Mouse (Mus musculus) brain, adult 2 months (tissue): ENCODE results near the gene Sec24a.
"Not testable (repeated sequence)": the region's sequence is repeated elsewhere in the genome, so short reads cannot be mapped to it uniquely, and the experiment has no call there.

Experiments
- DNase-seq: peaks from one replicate; pipeline ENCODE4 v3.0.0; 2011; ENCODE audit warnings: low read depth, low spot score

Sec24a gene

DNA sequence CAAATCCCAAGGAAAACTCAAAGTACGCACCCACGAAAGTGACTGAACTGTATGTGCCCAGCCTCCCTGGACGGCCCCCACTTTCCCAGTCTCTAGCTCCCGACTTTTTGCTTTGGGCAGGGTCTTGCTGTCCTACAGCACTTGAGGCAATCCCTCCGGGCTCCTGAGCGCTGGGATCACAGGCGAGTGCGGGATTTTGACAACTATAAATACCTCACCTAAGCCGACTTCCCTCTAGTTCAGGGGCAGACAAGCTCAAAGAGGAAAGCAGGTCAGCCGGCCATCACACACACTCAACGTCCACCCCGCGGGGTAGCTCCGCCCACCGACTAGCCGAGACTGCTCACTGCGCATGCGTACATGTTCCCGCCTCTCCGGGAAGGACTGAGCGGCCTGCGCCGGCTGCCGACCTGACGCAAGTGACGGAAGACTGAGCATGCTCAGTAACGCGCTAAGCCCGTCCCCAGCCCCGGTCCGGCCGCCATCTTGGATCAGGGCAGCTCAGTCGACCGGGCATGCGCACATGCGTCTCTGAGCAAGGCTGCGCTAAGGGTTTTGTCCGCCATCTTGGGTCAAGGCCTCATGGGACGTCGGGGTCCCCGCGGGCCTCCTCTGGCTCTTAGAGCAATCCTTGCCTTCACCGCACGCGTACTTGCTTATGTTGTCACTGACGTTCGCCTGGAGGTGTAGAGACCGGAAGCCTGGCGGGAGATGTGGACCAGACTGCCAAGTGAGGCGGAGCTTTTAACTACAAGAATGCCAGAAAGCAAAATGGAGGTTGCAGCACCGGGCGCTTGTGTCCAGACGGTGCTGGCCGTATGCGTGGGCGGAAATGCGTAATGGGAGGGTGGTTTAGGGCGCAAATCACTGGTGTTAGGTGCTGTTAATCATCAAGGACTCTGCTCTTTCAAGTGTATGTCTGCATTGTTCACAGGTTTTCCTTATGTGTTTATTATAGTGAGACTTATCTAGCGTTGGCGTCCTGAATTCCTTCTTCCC is 74.8 kb downstream of the Sec24a start, which contains the start of gene 0610009B22Rik:
Gene 0610009B22Rik (minus strand): TSS at position 545 of the 999 bp plus-strand sequence.
- DNase-seq: peak; percentile 100

- no peak for DNase-seq
These were observed 81.5 kb downstream of the Sec24a start for GRCm38 (mm10) chr11:51681976-51682374.

- DNase-seq: peak; percentile 95
These were observed 82.0 kb downstream of the Sec24a start for GRCm38 (mm10) chr11:51681324-51681975.

DNA sequence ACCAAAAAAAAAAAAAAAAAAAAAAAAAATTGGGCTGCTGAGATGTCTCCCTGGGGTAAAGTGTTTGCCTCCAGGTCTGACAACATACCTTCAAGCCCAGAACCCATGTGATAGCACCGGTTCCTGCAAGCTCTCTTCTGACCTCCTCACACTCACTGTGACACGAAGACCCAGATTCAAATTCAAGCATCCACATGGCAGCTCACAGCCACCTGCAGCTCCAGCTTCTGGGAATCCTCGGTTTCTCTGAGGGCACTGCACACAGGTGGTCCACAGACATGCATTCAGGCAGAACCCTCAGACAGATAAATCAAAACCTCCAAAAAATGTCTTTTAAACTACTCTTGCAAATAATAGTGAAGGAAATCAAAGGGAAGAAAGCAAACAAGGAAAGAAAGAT is 84.0 kb downstream of the Sec24a start:
- no peak for DNase-seq

DNA sequence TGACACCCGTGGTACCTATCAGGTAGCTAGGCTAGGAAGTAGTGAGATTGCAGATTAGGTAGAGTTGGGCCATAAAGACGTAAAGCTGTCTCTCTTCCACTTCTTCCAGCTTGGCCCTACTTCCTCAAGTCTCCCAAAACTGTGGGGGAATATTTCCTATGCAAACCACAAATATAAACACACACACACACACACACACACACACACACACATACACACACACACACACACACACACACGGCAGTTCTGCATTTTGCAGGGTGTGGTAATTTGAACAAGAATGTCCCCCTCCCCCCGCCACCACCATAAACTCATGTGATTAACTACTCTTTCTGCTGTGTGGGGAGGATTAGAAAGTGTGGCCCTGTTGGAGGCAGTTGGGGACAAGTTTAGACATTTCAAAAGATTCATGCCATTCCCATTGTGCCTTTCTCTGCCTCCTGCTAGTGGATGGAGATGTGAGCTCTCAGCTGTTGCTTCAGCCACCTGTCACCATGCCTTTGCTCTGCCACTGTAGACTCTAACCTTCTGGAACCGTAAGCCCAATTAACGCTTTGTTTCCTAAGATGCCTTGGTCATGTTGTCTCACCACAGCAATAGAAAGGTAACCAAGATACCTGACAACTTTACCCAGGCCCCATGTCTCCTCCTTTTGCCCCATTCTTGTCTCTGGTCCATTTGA is 85.6 kb downstream of the Sec24a start:
- no peak for DNase-seq

GRCm38 (mm10) chr11:51675386-51675785 is 88.0 kb downstream of the Sec24a start:
- no peak for DNase-seq

GRCm38 (mm10) chr11:51673291-51673690 is 90.1 kb downstream of the Sec24a start:
- DNase-seq: no peak

DNA sequence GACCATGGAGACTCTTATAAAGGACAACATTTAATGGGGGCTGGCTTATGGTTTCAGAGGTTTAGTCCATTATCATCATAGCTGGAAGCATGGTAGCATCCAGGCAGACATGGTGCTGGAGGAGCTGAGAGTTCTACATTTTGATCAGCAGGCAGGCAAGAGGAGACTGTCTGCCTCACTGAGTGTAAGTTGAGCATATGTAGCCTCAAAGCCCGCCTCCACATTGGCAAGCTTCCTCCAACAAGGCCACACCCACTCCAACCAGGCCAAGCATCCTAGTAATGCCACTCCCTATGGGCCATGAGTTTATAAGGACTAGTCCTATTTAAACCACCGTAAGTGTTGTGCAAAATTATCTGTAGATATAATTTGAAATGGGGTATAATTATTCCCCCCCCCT is 92.1 kb downstream of the Sec24a start:
- DNase-seq: no peak

DNA sequence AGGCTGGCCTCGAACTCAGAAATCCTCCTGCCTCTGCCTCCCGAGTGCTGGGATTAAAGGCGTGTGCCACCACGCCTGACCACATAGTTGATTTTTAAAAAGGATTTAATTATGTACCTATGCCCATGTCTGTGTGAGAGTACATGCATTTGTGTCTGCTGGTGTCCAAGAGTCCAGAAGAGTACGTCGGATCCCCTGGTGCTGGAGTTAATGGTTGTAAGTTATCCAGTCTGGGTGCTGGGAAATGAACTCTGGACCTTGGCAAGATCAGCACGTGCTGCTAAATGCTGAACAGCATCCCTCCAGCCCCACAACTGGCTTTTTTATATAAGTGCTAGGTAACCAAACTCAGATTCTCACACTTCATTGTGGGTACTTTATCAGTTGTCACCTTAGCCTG is 92.6 kb downstream of the Sec24a start:
- no peak for DNase-seq

- DNase-seq: not testable (repeated sequence)
These were observed 98.7 kb downstream of the Sec24a start for GRCm38 (mm10) chr11:51664747-51665146.

GRCm38 (mm10) chr11:51662632-51663031 is 100.8 kb downstream of the Sec24a start:
- DNase-seq: no peak

DNA sequence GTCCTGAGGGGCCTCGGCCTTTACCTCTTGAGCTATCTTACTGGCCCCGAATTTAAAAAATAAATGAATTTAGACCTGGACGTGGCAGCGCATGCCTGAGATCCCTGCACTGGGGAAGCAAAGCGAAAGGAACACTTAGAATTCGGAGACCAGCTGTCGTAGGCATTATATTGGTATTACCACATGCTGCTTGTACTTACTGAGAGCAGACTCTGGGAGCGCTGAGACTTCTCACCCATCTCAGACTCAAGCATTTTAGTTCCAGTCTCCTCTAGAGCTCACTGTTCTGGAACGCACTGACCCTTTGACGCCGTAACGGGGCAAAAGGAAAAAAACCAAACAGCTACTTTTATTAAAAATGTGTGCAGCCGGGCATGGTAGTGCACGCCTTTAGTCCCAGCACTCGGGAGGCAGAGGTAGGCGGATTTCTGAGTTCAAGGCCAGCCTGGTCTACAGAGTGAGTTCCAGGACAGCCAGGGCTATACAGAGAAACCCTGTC is 101.5 kb downstream of the Sec24a start:
- peak; percentile 24 for DNase-seq

GRCm38 (mm10) chr11:51658705-51659104 is 104.7 kb downstream of the Sec24a start:
- DNase-seq: peak; percentile 70

DNA sequence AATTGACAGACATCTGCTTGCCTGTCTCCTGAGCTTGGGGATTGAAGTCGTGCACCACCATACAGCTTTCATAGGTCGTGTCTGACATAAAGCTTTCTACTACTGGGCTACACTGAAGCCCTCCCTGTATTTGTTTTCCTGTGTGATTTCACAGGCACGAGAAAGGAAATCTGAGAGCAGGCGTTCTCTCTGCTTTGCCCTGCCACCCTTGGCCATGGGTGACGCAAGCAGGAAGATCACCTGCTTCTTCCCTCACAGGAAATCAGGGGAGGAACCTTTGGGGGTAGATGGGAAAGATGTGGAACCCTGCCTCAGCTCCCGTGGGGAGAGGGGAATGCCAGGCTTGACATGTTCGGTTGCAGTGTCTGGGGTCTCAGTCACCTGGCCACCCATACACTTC is 105.1 kb downstream of the Sec24a start:
- no peak for DNase-seq

GRCm38 (mm10) chr11:51656798-51657521 is 106.5 kb downstream of the Sec24a start:
- DNase-seq: no peak

DNA sequence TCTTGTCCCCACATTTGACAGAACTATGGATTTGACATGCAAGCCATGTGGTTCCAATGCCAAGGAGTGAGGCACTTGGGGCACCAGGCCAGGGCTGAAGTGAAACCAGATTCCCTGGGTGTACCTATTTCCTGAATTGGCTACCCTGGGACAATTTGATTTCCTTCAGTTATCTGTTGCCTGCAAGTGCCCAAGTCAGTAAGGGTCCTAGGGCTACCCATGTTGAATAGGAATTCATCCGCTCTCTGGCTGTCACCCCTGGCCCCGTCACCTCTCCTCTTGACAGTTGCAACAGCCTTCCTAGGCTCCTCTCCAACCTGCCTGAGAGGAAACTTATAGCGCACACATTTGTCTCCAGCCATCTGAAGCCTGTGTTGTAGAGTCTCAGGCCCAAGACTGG is 108.5 kb downstream of the Sec24a start:
- DNase-seq: no peak

- DNase-seq: no peak
These were observed 109.7 kb downstream of the Sec24a start for GRCm38 (mm10) chr11:51653736-51654135.

DNA sequence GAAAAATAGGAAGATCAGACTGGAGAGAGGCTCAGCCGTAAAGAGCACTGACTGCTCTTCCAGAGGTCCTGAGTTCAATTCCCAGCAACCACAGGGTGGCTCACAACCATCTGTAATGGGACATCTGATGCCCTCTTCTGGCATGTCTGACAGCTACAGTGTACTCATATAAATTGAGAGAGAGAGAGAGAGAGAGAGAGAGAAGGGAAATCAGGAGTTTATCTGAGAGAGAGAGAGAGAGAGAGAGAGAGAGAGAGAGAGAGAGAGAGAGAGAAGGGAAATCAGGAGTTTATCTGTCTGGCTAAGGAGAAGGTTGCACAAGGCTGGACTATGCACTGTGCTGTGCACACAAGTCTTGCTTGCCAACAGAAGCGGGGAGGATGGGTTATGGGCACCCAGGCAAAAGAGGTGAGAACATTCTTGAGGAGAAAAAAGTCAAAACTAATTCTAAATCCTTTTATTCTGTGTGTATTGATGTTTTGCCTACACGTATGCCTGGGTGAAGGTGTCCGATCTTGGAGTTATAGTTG is 110.5 kb downstream of the Sec24a start:
- no peak for DNase-seq

DNA sequence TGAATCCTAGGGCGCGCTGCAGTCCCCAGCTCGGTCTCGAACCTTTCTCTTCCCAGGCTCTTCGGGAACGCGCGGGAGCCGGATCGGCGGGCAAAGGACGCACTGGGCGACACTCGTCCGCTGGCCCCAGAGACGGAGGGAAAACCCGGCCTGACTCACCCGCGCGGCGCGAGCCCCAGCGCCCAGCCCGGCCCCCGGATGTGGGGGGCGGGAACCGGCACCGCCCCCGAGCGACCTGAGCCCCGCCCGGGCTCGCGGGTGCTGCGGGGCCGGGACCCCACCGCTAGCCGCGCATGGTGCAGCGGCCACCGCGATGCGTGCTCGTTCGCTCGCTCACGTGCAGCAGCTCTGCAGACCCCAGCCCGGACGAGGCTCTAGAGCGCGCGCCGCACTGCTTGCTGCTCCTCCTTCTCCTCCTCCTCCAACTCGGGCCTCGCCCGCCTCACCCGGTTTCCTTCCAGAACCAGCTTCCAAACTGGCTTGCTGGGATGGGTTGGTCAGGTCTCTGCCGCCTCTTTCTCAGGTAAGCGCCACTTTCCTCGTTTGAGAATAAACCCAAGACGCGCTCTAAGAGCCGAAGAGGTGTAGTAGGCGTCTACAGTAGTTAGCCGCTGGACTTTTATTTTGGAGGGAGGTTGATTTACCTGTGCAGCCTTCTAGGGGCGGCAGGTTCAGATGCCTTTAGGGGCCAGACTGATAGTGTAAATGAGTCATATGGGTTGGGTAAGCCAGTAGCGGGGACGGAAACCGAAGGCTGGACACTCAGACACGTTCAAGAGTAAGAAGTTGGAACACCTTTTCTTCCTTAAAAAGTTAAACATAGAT is 112.5 kb downstream of the Sec24a start, which contains the start of the genes N4bp3 and D930048N14Rik:
Gene N4bp3 (minus strand): TSS at position 152 of the 825 bp plus-strand sequence.
Gene D930048N14Rik (plus strand): TSS at position 264 of the 825 bp plus-strand sequence.
- DNase-seq: peak; percentile 42

- DNase-seq: no peak
These were observed 113.2 kb downstream of the Sec24a start for GRCm38 (mm10) chr11:51650261-51650660.
